Mouse (Mus musculus) spleen, adult 2 months (tissue): ENCODE results near the gene Cd164l2.

Source experiments
- CTCF ChIP-seq: fragments of 200-500 bp; IDR thresholded peaks from 2 replicates; pipeline ENCODE4 v1.5.1; 2011; ENCODE audit warnings: mild to moderate bottlenecking, inconsistent platforms; ENCODE audit not compliant: insufficient read depth, insufficient read length, insufficient replicate concordance; ENCODE audit errors: extremely low read depth
- POLR2A ChIP-seq: fragments of 200-500 bp; IDR thresholded peaks from 2 replicates; pipeline ENCODE4 v1.6.1; 2011; ENCODE audit warnings: low read depth, low read length, inconsistent platforms

DNA sequence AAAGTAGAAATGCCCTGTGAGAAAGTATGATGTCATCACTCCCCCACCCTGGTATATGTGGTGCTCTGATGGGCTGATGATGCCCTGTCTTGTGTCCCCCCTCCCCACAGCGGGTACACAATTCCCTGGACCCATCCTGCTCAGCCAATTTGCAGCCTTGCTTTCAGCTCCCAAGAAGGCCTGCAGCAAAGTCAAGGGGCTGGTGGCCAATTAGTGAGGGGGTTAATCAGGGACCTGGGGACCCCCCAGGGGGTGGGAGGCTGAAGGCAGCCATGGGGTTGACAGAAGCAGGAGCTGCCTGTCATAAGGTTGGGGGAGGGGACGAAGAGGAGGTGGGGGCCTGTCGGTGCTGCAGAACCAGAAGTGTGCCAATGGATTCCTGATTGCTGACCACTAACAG is 8.3 kb upstream of the Cd164l2 start:
- no peak for TF ChIP-seq POLR2A
- no peak for TF ChIP-seq CTCF
